Mouse (Mus musculus): ENCODE data around the gene Cd46. TPM values are rescaled to one million over a fixed set of nuclear protein-coding genes. Genes with fewer than 3 reads are reported as not detected.

Cd46 gene
- polyA plus RNA-seq, 1 experiment from 2014 or later, result 0.27 TPM

DNA sequence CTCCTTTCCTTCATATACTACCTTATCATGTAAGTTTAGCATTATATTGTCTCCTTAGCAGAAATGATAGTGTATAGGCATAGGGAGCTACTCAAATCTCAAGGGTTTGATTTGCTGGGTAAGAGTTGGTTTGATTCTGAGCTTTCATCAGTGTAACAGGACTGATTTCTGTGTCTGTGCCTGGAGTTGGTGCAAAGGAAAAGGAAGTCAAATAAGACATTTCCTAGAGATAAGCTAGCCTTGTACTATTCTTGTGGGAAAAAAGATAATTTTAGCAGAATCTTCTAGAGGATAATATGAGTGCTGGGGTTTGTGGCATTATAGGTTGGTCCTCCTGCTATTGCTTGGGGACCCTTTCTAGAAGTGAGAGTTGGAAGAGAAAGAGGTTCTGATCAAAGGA, 85.8 kb downstream of the Cd46 start:
- Histone ChIP-seq H3K36me3 (ENCODE audit: inconsistent target) (no peaks in the 10 kb centered on the region), H3K27ac (no peak overlapping the region), H3K79me2 (ENCODE audit: inconsistent target) (peaks cover 88% of the 10 kb centered on the region), H3K4me3 (ENCODE audit: inconsistent target) (no peak overlapping the region)

DNA sequence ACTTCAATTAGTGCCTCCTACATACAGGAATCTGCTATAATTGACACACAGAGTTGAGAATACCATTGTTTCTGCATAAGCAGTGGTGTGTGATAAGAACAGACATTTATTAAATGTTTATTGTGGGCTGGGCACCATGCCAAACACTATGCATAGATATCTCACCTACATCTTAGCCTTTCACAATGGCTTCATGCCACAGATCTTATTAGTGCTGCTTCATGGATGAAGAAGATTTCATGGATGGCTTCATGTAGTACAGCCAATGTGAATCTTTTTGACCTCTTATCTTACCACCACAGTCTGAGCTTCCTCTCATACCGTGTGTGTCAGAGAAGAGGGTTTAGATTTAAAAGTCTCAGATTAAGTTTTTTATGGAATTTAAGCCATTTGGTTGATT, 87.9 kb downstream of the Cd46 start:
- no peak overlapping the region for H3K27ac ChIP-seq
- peaks cover 89% of the 10 kb centered on the region for H3K79me2 ChIP-seq (ENCODE audit: inconsistent target)
- no peak overlapping the region for H3K4me3 ChIP-seq (ENCODE audit: inconsistent target)
- WGBS (ENCODE audit: missing documents), result 87% methylated on average over 1 of the region's 1 CpGs
- no peaks in the 10 kb centered on the region for H3K36me3 ChIP-seq (ENCODE audit: inconsistent target)

DNA sequence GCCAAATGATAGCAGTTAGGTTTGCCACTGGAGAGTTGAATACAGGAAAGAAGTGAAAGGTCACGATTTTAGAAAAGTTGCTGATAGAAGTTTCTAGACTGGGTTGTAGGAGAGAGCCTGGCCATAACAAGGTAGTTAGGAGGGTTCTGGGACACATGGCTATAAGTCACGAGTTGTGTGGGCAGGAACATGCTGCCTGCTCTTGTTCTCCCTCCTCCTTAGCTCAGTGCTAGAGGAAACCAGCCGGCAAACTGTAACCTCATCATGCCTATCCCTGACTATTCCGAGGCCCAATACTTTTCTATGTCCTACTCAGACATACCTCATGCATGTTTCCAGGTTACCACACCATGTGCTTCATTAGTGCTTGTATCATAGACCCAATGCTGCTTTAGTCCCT, 88.7 kb downstream of the Cd46 start:
- H3K79me2 ChIP-seq (ENCODE audit: inconsistent target), result peaks cover 96% of the 10 kb centered on the region
- no peaks in the 10 kb centered on the region for H3K36me3 ChIP-seq (ENCODE audit: inconsistent target)
- 100% methylated on average over 4 of the region's 4 CpGs for WGBS (ENCODE audit: missing documents)
- no peak overlapping the region for H3K4me3 ChIP-seq (ENCODE audit: inconsistent target)
- H3K27ac ChIP-seq, result no peak overlapping the region

DNA sequence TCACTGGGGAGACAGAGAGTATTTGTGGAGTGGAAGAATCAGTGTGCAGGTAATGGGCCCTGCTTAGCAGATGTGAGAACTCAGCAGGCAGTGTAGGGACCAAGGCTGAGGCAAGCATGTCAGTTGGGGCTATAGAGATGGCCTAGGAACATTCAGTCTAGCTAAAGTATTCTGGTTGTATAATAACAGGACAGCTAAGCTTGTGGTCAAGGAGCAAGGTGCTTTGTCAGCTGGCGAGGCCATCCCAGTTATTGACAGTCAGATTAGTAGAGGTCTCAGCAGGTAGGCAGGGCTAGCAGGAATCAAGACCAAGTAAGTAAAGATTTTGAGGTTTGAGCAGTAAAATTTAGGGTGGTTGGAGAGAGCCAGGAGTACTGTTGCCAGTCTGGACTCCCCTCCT, 93.7 kb downstream of the Cd46 start:
- peaks cover 92% of the 10 kb centered on the region for H3K79me2 ChIP-seq (ENCODE audit: inconsistent target)
- no peak overlapping the region for H3K4me3 ChIP-seq (ENCODE audit: inconsistent target)
- H3K36me3 ChIP-seq (ENCODE audit: inconsistent target), result no peaks in the 10 kb centered on the region
- WGBS (ENCODE audit: missing documents), result 100% methylated on average over 1 of the region's 1 CpGs
- no peak overlapping the region for H3K27ac ChIP-seq

DNA sequence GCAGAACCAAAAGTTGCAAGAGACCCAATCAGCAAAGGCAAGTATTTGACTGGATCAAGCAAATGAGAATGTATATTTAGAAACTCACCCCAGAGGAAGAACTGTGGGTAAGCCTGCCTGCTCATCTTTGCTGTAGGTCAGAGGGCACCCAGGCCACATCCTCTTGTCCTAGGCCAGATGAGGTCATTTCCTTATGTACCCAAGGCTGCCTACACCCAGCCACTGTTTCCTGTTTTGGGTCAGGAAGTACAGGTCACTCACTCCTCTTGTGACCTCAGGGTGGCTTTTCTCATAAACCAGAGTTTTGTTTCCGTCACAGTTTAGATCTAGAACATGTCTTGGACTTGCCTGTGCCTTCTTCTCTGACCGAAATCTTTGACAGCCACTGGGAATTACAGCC, 96.9 kb downstream of the Cd46 start:
- no peaks in the 10 kb centered on the region for H3K36me3 ChIP-seq (ENCODE audit: inconsistent target)

DNA sequence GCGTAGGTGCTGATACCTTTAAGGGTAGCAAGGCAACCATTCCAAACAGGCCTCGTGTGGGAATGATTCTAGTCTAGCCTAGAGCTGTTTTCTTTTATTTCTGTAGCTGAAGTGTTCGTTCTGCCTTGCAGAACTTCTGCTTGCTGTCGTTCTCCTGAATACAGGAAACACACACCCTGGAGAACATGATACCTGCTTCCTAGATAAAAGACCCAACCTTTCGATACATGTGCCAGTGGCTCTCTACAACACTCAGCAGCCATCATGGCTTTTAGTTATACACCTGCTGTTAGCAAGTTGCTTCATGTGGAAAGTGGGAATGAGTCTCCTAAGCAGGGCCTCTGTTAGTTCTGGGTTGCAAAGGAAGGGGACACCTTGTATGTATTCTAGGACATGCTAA, 97.8 kb downstream of the Cd46 start:
- 61% methylated on average over 5 of the region's 5 CpGs for WGBS (ENCODE audit: missing documents)
- no peak overlapping the region for H3K4me3 ChIP-seq (ENCODE audit: inconsistent target)
- H3K79me2 ChIP-seq (ENCODE audit: inconsistent target), result peaks cover 92% of the 10 kb centered on the region
- peak overlapping the region; percentile 97 for H3K27ac ChIP-seq
- H3K36me3 ChIP-seq (ENCODE audit: inconsistent target), result no peaks in the 10 kb centered on the region

More for the DNA sequence above, 96.9 kb downstream of the Cd46 start:
- WGBS (ENCODE audit: missing documents), result 11% methylated on average over 2 of the region's 2 CpGs
- Histone ChIP-seq H3K79me2 (ENCODE audit: inconsistent target) (peaks cover 92% of the 10 kb centered on the region), H3K27ac (peak overlapping the region; percentile 97), H3K4me3 (ENCODE audit: inconsistent target) (no peak overlapping the region)

DNA sequence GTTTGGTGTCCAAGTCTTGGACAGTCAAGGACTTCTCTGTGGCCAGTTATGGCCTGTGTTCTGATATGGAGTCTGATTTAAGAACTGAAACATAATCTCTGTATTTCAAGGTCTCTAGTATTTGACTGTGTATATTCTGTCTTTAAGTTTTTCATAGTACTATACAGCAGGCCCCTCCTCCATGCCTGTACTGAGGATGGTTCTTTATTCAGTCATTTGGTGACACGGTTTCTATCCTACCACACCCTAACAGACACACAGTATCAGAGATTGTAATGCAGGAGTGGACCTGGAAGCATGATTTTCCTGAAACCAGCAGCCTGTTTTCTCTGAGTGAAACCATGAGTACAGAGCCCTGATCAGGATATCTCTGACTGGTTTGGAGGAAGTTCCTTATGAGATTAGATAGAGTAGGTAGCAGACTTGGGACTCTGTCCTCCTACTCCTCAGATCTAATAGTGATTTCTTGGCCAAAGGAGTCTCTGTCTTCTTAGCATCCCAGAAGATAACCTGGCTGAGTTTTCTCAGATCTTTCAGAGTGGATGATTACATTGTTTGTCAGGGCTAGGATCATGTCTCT, 98.5 kb downstream of the Cd46 start:
- 100% methylated on average over 1 of the region's 1 CpGs for WGBS (ENCODE audit: missing documents)
- H3K27ac ChIP-seq, result peak overlapping the region; percentile 97

DNA sequence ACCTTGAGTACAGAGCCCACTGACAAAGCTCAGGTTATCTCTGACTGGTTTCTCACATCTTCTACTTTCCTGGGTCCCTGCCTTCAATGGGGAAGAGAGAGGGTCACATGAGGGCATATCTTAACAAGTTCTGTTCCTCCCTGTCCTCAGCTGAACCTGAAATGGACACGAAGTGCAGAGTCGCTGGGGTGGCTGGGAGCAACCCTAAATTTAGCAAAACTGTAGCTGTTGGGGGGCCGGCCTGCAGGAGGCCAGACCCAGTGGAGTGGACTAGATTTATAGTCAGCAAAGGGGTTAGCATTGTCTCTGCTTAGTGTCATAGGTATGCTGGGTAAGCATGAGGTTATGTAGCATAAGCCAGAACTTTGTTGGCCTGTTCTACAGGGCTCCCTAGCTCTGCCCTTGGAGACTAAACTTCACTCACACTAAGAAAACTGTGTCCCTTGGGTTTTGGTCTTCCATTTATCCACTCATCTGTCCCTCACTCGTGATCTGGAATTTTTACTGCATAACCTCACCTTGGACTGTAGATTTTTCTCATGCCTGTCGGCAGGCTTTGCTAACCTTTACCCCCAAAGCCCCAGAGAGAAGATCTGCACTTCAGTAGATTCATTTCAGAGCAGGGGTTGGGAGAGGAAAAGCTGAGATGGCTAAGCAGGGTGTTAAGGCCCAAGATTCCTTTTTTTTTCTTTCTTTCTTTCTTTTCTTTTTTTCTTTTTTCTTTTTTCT, 99.3 kb downstream of the Cd46 start:
- peaks cover 89% of the 10 kb centered on the region for H3K79me2 ChIP-seq (ENCODE audit: inconsistent target)
- 60% methylated on average over 5 of the region's 5 CpGs for WGBS (ENCODE audit: missing documents)
- H3K4me3 ChIP-seq (ENCODE audit: inconsistent target), result no peak overlapping the region
- H3K36me3 ChIP-seq (ENCODE audit: inconsistent target), result no peaks in the 10 kb centered on the region
- peak overlapping the region; percentile 97 for H3K27ac ChIP-seq

More for the DNA sequence above, 98.5 kb downstream of the Cd46 start:
- Histone ChIP-seq H3K36me3 (ENCODE audit: inconsistent target) (no peaks in the 10 kb centered on the region), H3K79me2 (ENCODE audit: inconsistent target) (peaks cover 89% of the 10 kb centered on the region), H3K4me3 (ENCODE audit: inconsistent target) (no peak overlapping the region)

DNA sequence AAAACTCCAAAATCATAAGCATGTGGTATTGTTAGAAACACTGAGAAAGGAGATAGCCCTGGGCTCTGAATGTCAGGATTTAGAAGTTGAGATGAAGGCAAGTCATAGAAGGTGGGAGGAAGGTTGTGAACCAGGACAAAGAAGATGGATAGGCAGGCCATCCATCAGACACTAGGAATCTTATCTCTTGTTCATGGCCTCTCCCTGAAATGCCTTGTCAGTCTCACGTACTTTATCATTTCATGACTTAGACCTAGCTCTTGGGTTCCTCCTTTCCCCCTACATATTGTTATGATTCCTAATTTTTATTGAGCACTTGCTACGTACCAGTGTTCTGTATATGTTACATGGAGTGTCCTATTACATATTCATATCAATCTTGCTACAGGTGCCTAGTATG, 100.4 kb downstream of the Cd46 start:
- WGBS (ENCODE audit: missing documents), result 90% methylated on average over 2 of the region's 2 CpGs
- no peaks in the 10 kb centered on the region for H3K36me3 ChIP-seq (ENCODE audit: inconsistent target)
- peaks cover 89% of the 10 kb centered on the region for H3K79me2 ChIP-seq (ENCODE audit: inconsistent target)
- no peak overlapping the region for H3K4me3 ChIP-seq (ENCODE audit: inconsistent target)
- no peak overlapping the region; the same call in 1 of the 2 replicates for H3K27ac ChIP-seq

DNA sequence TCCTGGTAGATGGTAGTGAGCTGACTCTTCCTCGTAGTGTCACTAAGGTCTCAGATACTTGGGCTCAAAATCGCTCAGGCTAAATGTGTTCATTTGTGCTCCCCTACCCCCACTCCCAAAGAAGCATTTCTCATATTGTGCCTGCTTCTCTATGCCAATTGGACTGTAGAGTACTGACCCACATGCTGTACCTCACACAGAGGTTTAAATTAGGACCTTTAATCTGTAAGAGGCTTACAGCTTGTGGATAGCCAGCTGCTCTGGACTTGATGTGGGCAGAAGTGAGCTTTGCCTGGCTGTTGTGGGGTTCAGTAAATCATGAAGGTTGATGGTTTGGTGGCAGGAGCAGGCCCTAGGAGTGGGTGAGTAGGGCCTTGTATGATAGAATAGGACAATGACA, 101.1 kb downstream of the Cd46 start:
- Histone ChIP-seq H3K79me2 (ENCODE audit: inconsistent target) (peaks cover 89% of the 10 kb centered on the region), H3K27ac (no peak overlapping the region), H3K4me3 (ENCODE audit: inconsistent target) (no peak overlapping the region), H3K36me3 (ENCODE audit: inconsistent target) (no peaks in the 10 kb centered on the region)
- 96% methylated on average over 2 of the region's 2 CpGs for WGBS (ENCODE audit: missing documents)

DNA sequence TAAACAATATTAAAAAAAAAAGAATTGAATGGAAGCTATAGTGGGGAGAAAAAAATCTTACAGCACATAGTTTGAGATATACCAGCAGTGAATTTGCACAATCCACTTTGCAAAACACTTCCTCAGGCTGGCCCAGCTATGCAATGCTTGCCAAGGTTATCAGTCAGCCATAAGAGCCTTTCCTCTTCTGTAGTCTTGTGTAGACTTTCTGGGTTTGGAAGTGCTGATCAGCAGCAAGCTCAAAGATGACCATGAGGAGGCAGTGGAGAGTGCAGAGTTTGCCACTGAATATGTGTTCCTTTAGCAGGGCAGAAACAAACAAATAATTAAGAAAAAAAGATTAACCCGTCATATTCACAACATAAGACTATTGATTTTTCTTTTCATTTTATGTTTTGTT, 103.0 kb downstream of the Cd46 start:
- H3K4me3 ChIP-seq (ENCODE audit: inconsistent target), result no peak overlapping the region
- H3K27ac ChIP-seq, result no peak overlapping the region
- no peaks in the 10 kb centered on the region for H3K36me3 ChIP-seq (ENCODE audit: inconsistent target)
- peaks cover 98% of the 10 kb centered on the region for H3K79me2 ChIP-seq (ENCODE audit: inconsistent target)
- 88% methylated on average over 1 of the region's 1 CpGs for WGBS (ENCODE audit: missing documents)

Other genes starting within 250 kb of the Cd46 start
- 0.07 to 1.3 TPM (median 0.16 TPM) in 3 replicates for gene Cd34, start 153.4 kb downstream of the Cd46 start, polyA plus RNA-seq (2018)
- 103 to 129 TPM (median 106 TPM) in 3 replicates for gene Cr1l, start 39.3 kb upstream of the Cd46 start, polyA plus RNA-seq (2018)
- gene Cr2, start 84.5 kb upstream of the Cd46 start, polyA plus RNA-seq (2018), result not detected in 3 replicates